Mouse (Mus musculus) CH12F3 (cell line): ENCODE measurements at regions not wholly inside any gene's neighbourhood (a gene's known extent, or its start where the extent isn't known, plus 50 kb on each side); places are given as distances from the start of the nearest gene placed in this dataset.

Experiments used
- in situ Hi-C: fragments of 300-500 bp; cut with MboI; formaldehyde crosslinking; loops from 2 replicates; pipeline ENCODE4 v1.14.3; 2020; ENCODE audit warnings: low sequenced_read_pairs

DNA sequence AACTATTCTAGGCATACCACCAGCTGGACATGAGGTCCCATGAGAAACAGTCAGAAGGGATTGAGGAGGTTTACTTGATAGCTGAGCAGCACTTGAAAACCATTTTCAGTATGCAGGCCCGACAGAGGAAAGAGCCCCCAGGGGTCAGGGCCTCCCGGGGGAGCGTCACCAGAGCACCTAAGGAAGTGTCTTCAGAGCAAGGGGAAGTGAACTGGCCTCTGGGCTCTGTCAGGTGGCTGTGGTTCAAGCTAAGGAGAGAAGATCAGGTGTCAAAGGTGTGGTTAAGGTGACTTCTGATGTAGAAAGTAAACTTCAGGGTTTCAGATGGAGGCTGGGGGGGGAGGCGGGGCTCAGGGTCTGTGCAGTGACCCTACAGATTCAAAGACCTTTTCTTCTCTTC lies 57.3 kb downstream of the Bhlhe40 start:
- in situ Hi-C loops, result no loop called here

DNA sequence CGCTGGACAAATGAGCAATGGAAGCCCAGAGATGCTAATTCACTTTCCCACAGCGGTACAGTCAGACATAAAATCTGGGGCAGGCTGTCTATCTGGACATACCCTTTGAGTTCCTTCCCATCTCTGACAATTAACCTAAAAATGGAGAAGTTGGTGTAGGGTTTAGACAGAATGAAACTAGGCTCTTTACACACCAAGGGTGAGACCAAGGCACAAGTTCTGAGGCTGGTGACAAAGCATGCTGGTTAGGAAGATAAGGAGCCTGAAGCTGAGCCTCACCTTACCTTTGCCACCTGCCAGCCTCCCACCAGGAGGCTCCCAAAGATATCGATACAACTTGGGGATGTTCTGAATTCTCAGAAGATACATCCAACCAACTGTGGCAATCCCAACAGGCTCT lies 58.5 kb downstream of the Bhlhe40 start:
- in situ Hi-C loops, result no loop called here

DNA sequence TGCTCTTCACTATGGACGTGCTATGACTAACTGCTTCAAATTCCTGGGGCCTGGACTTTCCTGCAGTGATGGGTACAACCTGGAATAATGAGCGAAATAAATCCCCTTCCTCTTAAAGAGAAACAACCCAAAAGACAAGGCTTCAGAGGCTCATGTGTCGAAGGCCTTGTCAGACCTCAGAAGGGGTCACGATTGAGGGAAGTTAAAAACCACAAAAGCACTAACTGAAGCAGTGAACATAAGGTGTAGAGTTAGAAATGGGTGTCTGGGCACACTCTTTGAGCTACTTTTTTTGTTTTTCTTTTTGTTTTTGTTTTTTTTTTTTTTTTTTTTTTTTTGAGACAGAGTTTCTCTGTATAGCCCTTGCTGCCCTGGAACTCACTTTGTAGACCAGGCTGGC lies 59.5 kb downstream of the Bhlhe40 start:
- in situ Hi-C loops, result no loop called here

DNA sequence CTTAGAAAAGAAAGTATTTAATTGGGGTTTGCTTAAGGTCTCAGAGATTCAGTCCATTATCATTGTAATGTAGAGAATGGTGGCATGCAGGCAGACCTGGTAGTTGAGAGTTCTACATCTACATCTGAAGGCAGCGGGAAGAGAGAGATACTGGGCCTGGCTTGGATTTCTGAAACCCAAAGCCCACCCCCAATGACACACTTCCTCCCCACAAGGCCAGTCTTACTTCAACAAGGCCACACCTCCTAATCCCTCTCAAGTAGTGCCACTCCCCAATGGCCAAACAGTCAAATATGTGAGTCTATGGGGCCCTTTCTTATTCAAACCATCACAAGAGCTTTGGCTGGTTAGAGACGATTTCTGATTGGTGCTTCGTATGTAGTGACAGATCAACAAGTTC lies 60.5 kb downstream of the Bhlhe40 start:
- in situ Hi-C loops, result no loop called here

DNA sequence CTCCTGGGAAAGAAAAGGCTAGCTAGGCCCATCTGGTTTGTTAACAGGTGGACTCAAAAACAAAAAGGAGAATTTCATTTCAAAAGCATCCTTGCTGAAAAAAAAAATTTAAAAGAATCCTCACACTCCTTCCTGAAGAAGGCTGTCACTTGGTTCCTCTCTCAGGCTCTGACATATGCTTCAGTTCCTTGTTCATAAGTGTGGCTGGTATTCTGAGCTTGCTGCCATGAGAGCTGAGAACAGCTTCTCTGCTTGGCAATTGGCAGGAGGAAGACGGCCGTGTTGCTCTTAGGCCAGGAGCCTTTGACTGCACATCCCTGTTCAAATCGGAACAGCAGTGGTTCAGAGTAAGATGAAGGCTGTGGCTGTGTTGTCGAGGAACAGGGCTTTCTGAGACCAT lies 61.1 kb downstream of the Bhlhe40 start:
- in situ Hi-C loops, result no loop called here

DNA sequence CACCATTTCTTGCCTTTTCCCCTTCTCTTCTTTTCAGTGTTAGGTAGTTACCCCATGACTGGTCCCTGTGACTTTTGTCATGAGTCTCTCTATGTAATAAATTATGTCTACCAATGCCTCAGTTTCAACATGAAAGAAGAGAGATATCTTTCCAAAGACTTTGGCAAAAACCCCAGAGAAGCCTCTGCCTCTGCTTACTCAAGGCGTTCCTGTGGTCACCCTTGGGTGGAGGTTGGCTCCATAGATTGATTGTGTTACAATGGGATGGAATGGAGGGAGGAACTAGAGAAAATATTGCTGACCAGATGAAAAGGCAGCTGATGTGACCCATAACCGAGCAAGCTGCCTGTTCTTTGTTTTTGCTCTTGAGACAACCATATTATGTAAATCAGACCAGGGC lies 59.7 kb upstream of the Arl8b start:
- in situ Hi-C loops, result no loop called here

DNA sequence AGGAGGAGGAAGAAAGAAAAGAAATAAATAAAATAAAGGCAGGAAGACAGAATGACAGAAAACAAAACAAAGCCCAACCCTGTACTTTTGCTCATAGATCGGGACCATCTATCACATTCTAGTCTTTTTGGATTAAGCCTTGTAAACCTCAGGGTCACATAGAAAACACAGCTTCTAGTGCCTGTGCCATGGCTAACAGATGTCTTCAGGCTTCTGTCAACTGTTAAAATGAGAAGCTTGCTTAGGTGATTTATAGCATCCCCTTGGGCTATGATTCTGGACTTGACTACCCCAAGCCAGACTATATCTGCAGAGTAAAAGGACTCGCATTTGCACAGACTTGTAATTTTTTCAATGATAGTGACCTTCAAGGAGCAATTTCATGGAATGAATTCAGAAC lies 59.1 kb upstream of the Arl8b start:
- in situ Hi-C loops, result no loop called here

DNA sequence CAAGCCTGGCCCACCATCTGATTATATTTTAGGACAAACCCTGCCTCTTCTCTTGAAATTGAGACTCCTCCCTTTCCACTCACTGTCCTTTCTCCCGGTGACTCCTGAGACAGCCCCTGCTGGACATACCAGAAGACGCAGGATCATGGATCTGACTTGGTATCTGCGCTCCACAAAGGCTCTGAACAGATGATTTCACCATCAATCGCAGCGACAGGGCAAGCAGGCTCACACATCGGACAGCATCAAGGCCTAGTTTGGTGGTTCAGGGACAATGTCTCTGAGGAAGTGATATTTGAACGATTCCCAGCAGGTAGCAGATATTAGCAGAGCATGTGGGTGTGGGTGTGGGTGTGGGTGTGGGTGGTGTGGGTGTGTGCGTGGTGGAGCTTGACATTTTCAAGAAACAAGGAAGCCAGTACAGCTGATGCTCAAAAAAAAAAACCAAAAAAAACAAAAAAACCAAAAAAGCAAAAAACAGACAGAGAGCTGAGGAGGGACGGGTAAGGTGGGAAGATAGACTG lies 51.7 kb upstream of the Arl8b start:
- in situ Hi-C loops, result loop anchor here (10.0 to 25.0 kb wide), 2 partner anchors 316 to 619 kb away; no protein-coding TSS in a partner anchor
